Mouse (Mus musculus): ENCODE results near the gene Lrba. TPM values are rescaled to one million over a fixed set of nuclear protein-coding genes. Genes with fewer than 3 reads are reported as not detected.

Gene Lrba
- polyA plus RNA-seq, 1 experiment from 2014 or later = 9.2 TPM

GRCm38 (mm10) chr3:86819372-86819771 lies 594.9 kb downstream of the Lrba start:
- Histone ChIP-seq H3K4me3 (ENCODE audit: low read depth, low read length) (no peak overlapping the region), H3K4me2 (ENCODE audit: low read depth, low read length) (no peak overlapping the region), H3K9ac (ENCODE audit: low read depth, low read length) (no peak overlapping the region), H3K27me3 (replicated peaks; ENCODE audit: control insufficient read depth, insufficient read depth, low read length) (no peaks in the 10 kb centered on the region; the same call in 1 of the 2 replicates), H3K36me3 (ENCODE audit: control insufficient read depth, insufficient read depth, low read length) (no peaks in the 10 kb centered on the region; the same call in 1 of the 2 replicates), H3K27ac (replicated peaks; ENCODE audit: low read depth, low read length) (no peak overlapping the region), H3K4me1 (ENCODE audit: control insufficient read depth, insufficient read depth, low read length) (peaks cover 7% of the 10 kb centered on the region; the same call in 1 of the 2 replicates), H3K9me3 (ENCODE audit: control insufficient read depth, low read length) (no peaks in the 10 kb centered on the region)
- no peak for ATAC-seq (ENCODE audit: low read depth)
- no peak for DNase-seq (ENCODE audit: low spot score)
- WGBS = 96% methylated on average over 6 of the region's 6 CpGs

GRCm38 (mm10) chr3:86820344-86820743 lies 595.9 kb downstream of the Lrba start:
- no peak for ATAC-seq (ENCODE audit: low read depth)
- no peak overlapping the region for H3K27ac ChIP-seq (replicated peaks; ENCODE audit: low read depth, low read length)
- no peaks in the 10 kb centered on the region for H3K9me3 ChIP-seq (ENCODE audit: control insufficient read depth, low read length)
- H3K36me3 ChIP-seq (ENCODE audit: control insufficient read depth, insufficient read depth, low read length) = no peaks in the 10 kb centered on the region
- no peak overlapping the region for H3K4me2 ChIP-seq (ENCODE audit: low read depth, low read length)
- H3K27me3 ChIP-seq (replicated peaks; ENCODE audit: control insufficient read depth, insufficient read depth, low read length) = no peaks in the 10 kb centered on the region
- peaks cover 7% of the 10 kb centered on the region; the same call in 1 of the 2 replicates for H3K4me1 ChIP-seq (ENCODE audit: control insufficient read depth, insufficient read depth, low read length)
- WGBS = 57% methylated on average over 10 of the region's 10 CpGs
- DNase-seq (ENCODE audit: low spot score) = no peak
- H3K4me3 ChIP-seq (ENCODE audit: low read depth, low read length) = no peak overlapping the region
- H3K9ac ChIP-seq (ENCODE audit: low read depth, low read length) = no peak overlapping the region

- WGBS = 69% methylated on average over 3 of the region's 3 CpGs
- Histone ChIP-seq H3K36me3 (ENCODE audit: control insufficient read depth, insufficient read depth, low read length) (no peaks in the 10 kb centered on the region), H3K27me3 (replicated peaks; ENCODE audit: control insufficient read depth, insufficient read depth, low read length) (no peaks in the 10 kb centered on the region), H3K9me3 (ENCODE audit: control insufficient read depth, low read length) (no peaks in the 10 kb centered on the region), H3K9ac (ENCODE audit: low read depth, low read length) (no peak overlapping the region), H3K4me2 (ENCODE audit: low read depth, low read length) (no peak overlapping the region), H3K4me3 (ENCODE audit: low read depth, low read length) (no peak overlapping the region), H3K27ac (replicated peaks; ENCODE audit: low read depth, low read length) (no peak overlapping the region), H3K4me1 (ENCODE audit: control insufficient read depth, insufficient read depth, low read length) (peaks cover 7% of the 10 kb centered on the region; the same call in 1 of the 2 replicates)
- ATAC-seq (ENCODE audit: low read depth) = no peak
- DNase-seq (ENCODE audit: low spot score) = no peak
Observed at GRCm38 (mm10) chr3:86821383-86821782, 596.9 kb downstream of the Lrba start.

DNA sequence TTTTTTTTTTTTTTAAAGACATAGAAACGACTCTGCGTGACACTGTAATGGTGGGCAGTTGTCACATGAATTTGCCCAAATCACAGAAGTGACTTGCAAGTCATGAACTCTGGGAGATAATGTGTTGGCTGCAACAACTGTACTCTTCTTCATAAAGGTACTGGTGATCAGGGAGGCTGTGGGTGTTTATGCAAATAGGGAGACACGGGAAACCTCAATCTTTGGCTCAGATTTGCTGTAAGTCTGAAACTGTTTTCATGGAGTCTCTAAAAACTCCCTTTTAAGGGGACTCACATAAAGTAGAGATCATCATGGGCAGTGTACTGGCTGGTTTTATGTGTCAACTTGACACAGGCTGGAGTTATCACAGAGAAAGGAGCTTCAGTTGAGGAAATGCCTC lies 603.0 kb downstream of the Lrba start:
- no peaks in the 10 kb centered on the region for H3K4me1 ChIP-seq (ENCODE audit: control insufficient read depth, insufficient read depth, low read length)
- H3K9ac ChIP-seq (ENCODE audit: low read depth, low read length) = no peak overlapping the region
- H3K36me3 ChIP-seq (ENCODE audit: control insufficient read depth, insufficient read depth, low read length) = no peaks in the 10 kb centered on the region
- H3K9me3 ChIP-seq (ENCODE audit: control insufficient read depth, low read length) = no peaks in the 10 kb centered on the region
- H3K4me3 ChIP-seq (ENCODE audit: low read depth, low read length) = no peak overlapping the region
- 87% methylated on average over 3 of the region's 3 CpGs for WGBS
- H3K27me3 ChIP-seq (replicated peaks; ENCODE audit: control insufficient read depth, insufficient read depth, low read length) = no peaks in the 10 kb centered on the region
- no peak overlapping the region for H3K4me2 ChIP-seq (ENCODE audit: low read depth, low read length)
- DNase-seq (ENCODE audit: low spot score) (no peak), ATAC-seq (ENCODE audit: low read depth) (no peak)
- no peak overlapping the region for H3K27ac ChIP-seq (replicated peaks; ENCODE audit: low read depth, low read length)

DNA sequence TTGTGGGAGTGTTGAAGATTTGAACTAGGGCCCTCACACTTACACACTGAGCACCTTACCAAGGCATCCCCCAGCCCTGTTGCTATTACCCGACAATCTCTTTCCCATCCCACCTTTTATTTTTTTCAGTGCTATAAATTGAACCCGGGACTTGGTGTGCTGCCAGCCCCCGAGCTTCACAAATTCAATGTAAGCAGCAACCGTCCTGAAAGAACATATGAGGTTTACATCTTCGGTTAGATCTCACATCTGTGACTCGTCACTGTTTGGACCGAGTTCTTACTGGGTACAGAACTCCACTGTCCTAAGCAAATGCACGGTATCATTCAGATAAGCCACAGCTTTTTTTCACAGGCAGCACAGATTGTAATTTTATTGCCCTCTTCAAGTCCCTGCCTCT lies 607.6 kb downstream of the Lrba start:
- Histone ChIP-seq H3K9me3 (ENCODE audit: control insufficient read depth, low read length) (no peaks in the 10 kb centered on the region), H3K9ac (ENCODE audit: low read depth, low read length) (no peak overlapping the region), H3K4me3 (ENCODE audit: low read depth, low read length) (no peak overlapping the region), H3K36me3 (ENCODE audit: control insufficient read depth, insufficient read depth, low read length) (no peaks in the 10 kb centered on the region), H3K27ac (replicated peaks; ENCODE audit: low read depth, low read length) (no peak overlapping the region), H3K4me2 (ENCODE audit: low read depth, low read length) (no peak overlapping the region), H3K27me3 (replicated peaks; ENCODE audit: control insufficient read depth, insufficient read depth, low read length) (no peaks in the 10 kb centered on the region), H3K4me1 (ENCODE audit: control insufficient read depth, insufficient read depth, low read length) (no peaks in the 10 kb centered on the region)
- ATAC-seq (ENCODE audit: low read depth) (no peak), DNase-seq (ENCODE audit: low spot score) (no peak)
- 52% methylated on average over 8 of the region's 8 CpGs for WGBS

Other genes with a start within 250 kb of the Lrba start
- not detected in 2 replicates for gene Prss48, start 222.2 kb upstream of the Lrba start, polyA plus RNA-seq (2014; fragmentation: Nextera tagmentation; extraction: Ambion mirVana)
- 1,488 and 1,507 TPM in 2 replicates for gene Rps3a1, start 82.0 kb upstream of the Lrba start, polyA plus RNA-seq (2014; fragmentation: Nextera tagmentation; extraction: Ambion mirVana)

All from embryonic facial prominence, embryonic 14.5 days (tissue).